Mouse (Mus musculus) myocyte (in vitro differentiated cells): ENCODE results near the gene Ube2m. TPM values are rescaled to one million over a fixed set of nuclear protein-coding genes. Genes with fewer than 3 reads are reported as not detected.

Source experiments
- H3K27me3 ChIP-seq: one replicate; pipeline ENCODE4 v1.6.1; 2011; ENCODE audit not compliant: control insufficient read depth, insufficient read depth, insufficient read length
- H3K36me3 ChIP-seq: one replicate; pipeline ENCODE4 v1.6.1; 2011; ENCODE audit not compliant: control insufficient read depth, insufficient read depth
- H3K4me2 ChIP-seq: one replicate; pipeline ENCODE4 v1.6.1; 2011; ENCODE audit warnings: low read depth, control low read depth
- H3K4me3 ChIP-seq: one replicate; pipeline ENCODE4 v1.5.1; 2011; ENCODE audit warnings: mild to moderate bottlenecking, control low read depth, moderate library complexity
- H3K79me2 ChIP-seq: one replicate; pipeline ENCODE4 v1.6.1; 2011; ENCODE audit not compliant: control insufficient read depth, insufficient read depth
- H3ac ChIP-seq: one replicate; pipeline ENCODE4 v1.6.1; 2011; ENCODE audit not compliant: control insufficient read depth, insufficient read length
- CEBPB ChIP-seq: IDR thresholded peaks from 2 replicates; pipeline ENCODE4 v1.6.1; 2011; ENCODE audit warnings: mild to moderate bottlenecking, moderate library complexity; ENCODE audit not compliant: poor library complexity, insufficient read depth, severe bottlenecking
- E2F4 ChIP-seq: IDR thresholded peaks from one replicate; pipeline ENCODE4 v1.6.1; 2011; ENCODE audit warnings: mild to moderate bottlenecking, control low read depth, moderate library complexity; ENCODE audit not compliant: insufficient read depth
- MAX ChIP-seq: IDR thresholded peaks from one replicate; pipeline ENCODE4 v1.6.1; 2011; ENCODE audit warnings: low read depth, mild to moderate bottlenecking, control low read depth
- MYOD1 ChIP-seq, 3 experiments: IDR thresholded peaks; one replicate each; pipeline ENCODE4 v1.6.1; 2011; ENCODE audit warnings: control low read depth in 2 of 3, low read depth in 2 of 3, mild to moderate bottlenecking in 2 of 3, moderate library complexity in 1 of 3; ENCODE audit not compliant: insufficient read length in 2 of 3, control insufficient read depth in 1 of 3
- MYOG ChIP-seq, 3 experiments: IDR thresholded peaks; one replicate each; pipeline ENCODE4 v1.6.1; 2011; ENCODE audit warnings: control low read depth in 2 of 3, low read depth in 2 of 3, mild to moderate bottlenecking in 2 of 3; ENCODE audit not compliant: insufficient read length in 2 of 3, control insufficient read depth in 1 of 3, insufficient read depth in 1 of 3
- POLR2A ChIP-seq: IDR thresholded peaks from one replicate; pipeline ENCODE4 v1.6.1; 2011; ENCODE audit warnings: low read depth, mild to moderate bottlenecking, control low read depth, moderate library complexity; ENCODE audit not compliant: insufficient read length
- POLR2AphosphoS2 ChIP-seq: IDR thresholded peaks from one replicate; pipeline ENCODE4 v1.6.1; 2011; ENCODE audit warnings: low read depth, control low read depth; ENCODE audit not compliant: insufficient read length
- REST ChIP-seq: IDR thresholded peaks from one replicate; pipeline ENCODE4 v1.6.1; 2011; ENCODE audit warnings: mild to moderate bottlenecking, control low read depth, moderate library complexity; ENCODE audit not compliant: insufficient read depth, insufficient read length
- SRF ChIP-seq: IDR thresholded peaks from one replicate; pipeline ENCODE4 v1.6.1; 2011; ENCODE audit warnings: low read depth; ENCODE audit not compliant: control insufficient read depth, insufficient read length
- TCF12 ChIP-seq: IDR thresholded peaks from one replicate; pipeline ENCODE4 v1.6.1; 2011; ENCODE audit warnings: mild to moderate bottlenecking, control low read depth; ENCODE audit not compliant: poor library complexity, insufficient read depth, severe bottlenecking
- TCF3 ChIP-seq: IDR thresholded peaks from one replicate; pipeline ENCODE4 v1.6.1; 2011; ENCODE audit warnings: low read depth, control low read depth; ENCODE audit not compliant: insufficient read length
- USF1 ChIP-seq: IDR thresholded peaks from one replicate; pipeline ENCODE4 v1.6.1; 2011; ENCODE audit warnings: low read depth, mild to moderate bottlenecking, control low read depth, moderate library complexity
- polyA plus RNA-seq: library from polyadenylated mRNA; unstranded; fragments of >200 nt; fragmentation: generic; extraction: Trizol; gene quantifications from one replicate; pipeline ENCODE4 v1.2.1, GENCODE M21; 2012; ENCODE audit warnings: missing spikeins

Ube2m gene
- polyA plus RNA-seq, 1 experiment, result 227 TPM

DNA sequence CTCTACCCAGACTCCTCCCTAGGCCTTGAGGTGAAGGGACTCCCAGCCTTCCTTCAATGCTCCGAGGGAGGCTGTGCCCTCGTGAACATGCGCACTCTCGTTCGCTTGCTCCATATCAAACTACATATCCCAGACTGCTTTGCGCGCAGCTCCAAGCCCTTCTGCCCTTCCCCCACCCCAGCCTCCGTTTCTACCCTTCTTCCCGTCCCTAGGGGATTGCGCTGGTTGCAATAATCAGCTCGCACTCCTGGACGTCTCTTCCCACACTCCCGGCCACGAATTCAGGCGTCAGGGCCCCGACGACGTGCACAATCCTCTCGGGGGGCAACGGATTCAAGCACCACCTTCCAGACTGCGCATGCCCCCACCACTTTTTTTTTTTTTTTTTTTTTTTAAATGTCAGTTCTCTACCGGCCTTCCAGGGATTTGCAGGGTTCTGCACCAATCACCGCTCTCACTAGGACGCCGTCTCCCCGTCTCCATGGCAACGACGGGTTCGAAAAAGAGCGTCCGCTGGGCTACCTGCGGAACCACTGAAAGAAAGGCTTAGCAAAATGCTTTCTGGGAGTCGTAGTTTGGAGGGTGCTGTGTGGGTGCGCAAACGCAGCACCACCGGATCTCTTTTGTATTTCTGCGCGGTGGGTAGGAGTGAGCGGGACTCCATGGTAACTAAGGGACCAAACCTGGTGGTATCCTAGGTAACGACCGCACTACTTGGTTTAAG, 16.4 kb upstream of the Ube2m start, which contains the start of gene Mzf1:
TSS of gene Mzf1 (minus strand) at position 478 of the 724 bp plus-strand sequence.
- Histone ChIP-seq H3K36me3 (no peaks in the 10 kb centered on the region), H3ac (peak within 1 kb of the TSS; percentile 61), H3K27me3 (no peaks in the 10 kb centered on the region), H3K79me2 (no peaks in the 10 kb centered on the region), H3K4me3 (peak within 1 kb of the TSS; percentile 54), H3K4me2 (peak within 1 kb of the TSS; percentile 90)
- no peak for TF ChIP-seq E2F4
- no peak for TF ChIP-seq TCF3
- no peak for TF ChIP-seq MYOD1 (IDR thresholded peaks at IDR 0.05; ENCODE audit: control insufficient read depth in 1 of 3, insufficient read length in 2 of 3, low read depth in 2 of 3)
- TF ChIP-seq TCF12, result no peak
- TF ChIP-seq POLR2A, result peak; percentile 60

- TF ChIP-seq MYOD1 (IDR thresholded peaks at IDR 0.05; ENCODE audit: control insufficient read depth in 1 of 3, insufficient read length in 2 of 3, low read depth in 2 of 3) (no peak), E2F4 (no peak), REST (no peak), POLR2A (no peak), TCF3 (no peak), USF1 (no peak), MAX (no peak)
- peak overlapping the region; percentile 54 for H3K4me3 ChIP-seq
- H3K36me3 ChIP-seq, result no peaks in the 10 kb centered on the region
- H3ac ChIP-seq, result peak overlapping the region; percentile 61
- no peaks in the 10 kb centered on the region for H3K27me3 ChIP-seq
- no peaks in the 10 kb centered on the region for H3K79me2 ChIP-seq
- peak overlapping the region; percentile 90 for H3K4me2 ChIP-seq
Measured at GRCm38 (mm10) chr7:13053961-13054286, 15.8 kb upstream of the Ube2m start.

GRCm38 (mm10) chr7:13053501-13053900, 15.4 kb upstream of the Ube2m start:
- Histone ChIP-seq H3K36me3 (no peaks in the 10 kb centered on the region), H3K4me3 (peak overlapping the region; percentile 54), H3K79me2 (no peaks in the 10 kb centered on the region), H3K4me2 (peak overlapping the region; percentile 90), H3K27me3 (no peaks in the 10 kb centered on the region), H3ac (peak overlapping the region; percentile 61)
- TF ChIP-seq MYOG (IDR thresholded peaks at IDR 0.05; ENCODE audit: control insufficient read depth in 1 of 3, insufficient read depth in 1 of 3, insufficient read length in 2 of 3, low read depth in 2 of 3) (no peak), REST (no peak), TCF12 (no peak), CEBPB (no peak), E2F4 (no peak), USF1 (no peak), MYOD1 (IDR thresholded peaks at IDR 0.05; ENCODE audit: control insufficient read depth in 1 of 3, insufficient read length in 2 of 3, low read depth in 2 of 3) (no peak), SRF (no peak), MAX (no peak), TCF3 (no peak), POLR2AphosphoS2 (no peak), POLR2A (no peak)

DNA sequence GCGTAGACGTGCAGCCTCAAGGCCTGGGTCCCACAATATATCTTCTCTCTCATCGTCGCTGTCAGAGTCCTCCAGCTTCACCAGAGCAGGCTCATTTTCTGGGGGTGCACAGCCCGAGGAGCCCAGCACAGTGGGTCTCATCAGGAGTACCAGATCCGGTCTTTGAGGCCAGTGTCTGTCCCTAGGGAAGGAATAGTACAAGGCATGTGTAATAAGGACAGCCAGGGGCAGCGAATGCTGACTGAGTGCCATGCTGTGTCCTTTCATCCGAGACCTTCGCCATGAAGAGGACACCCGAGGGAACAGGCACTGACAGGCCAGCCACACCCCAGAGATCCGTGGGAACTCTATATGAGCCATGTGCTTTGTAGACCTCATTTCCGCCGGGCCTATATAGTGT, 14.9 kb upstream of the Ube2m start:
- TF ChIP-seq POLR2AphosphoS2, result no peak
- TF ChIP-seq MAX, result no peak
- TF ChIP-seq TCF12, result no peak
- TF ChIP-seq REST, result no peak
- TF ChIP-seq MYOD1 (IDR thresholded peaks at IDR 0.05; ENCODE audit: control insufficient read depth in 1 of 3, insufficient read length in 2 of 3, low read depth in 2 of 3), result no peak
- TF ChIP-seq MYOG (IDR thresholded peaks at IDR 0.05; ENCODE audit: control insufficient read depth in 1 of 3, insufficient read depth in 1 of 3, insufficient read length in 2 of 3, low read depth in 2 of 3), result no peak
- no peak for TF ChIP-seq E2F4
- no peak for TF ChIP-seq POLR2A
- TF ChIP-seq TCF3, result no peak
- TF ChIP-seq SRF, result no peak
- TF ChIP-seq USF1, result no peak
- no peak for TF ChIP-seq CEBPB
- no peak overlapping the region for H3K4me3 ChIP-seq
- H3ac ChIP-seq, result no peak overlapping the region
- no peak overlapping the region for H3K4me2 ChIP-seq
- H3K36me3 ChIP-seq, result no peaks in the 10 kb centered on the region
- no peaks in the 10 kb centered on the region for H3K27me3 ChIP-seq
- no peaks in the 10 kb centered on the region for H3K79me2 ChIP-seq

- no peak overlapping the region for H3K4me3 ChIP-seq
- H3K4me2 ChIP-seq, result no peak overlapping the region
- TF ChIP-seq SRF (no peak), MYOG (IDR thresholded peaks at IDR 0.05; ENCODE audit: control insufficient read depth in 1 of 3, insufficient read depth in 1 of 3, insufficient read length in 2 of 3, low read depth in 2 of 3) (no peak), MYOD1 (IDR thresholded peaks at IDR 0.05; ENCODE audit: control insufficient read depth in 1 of 3, insufficient read length in 2 of 3, low read depth in 2 of 3) (no peak), USF1 (no peak), POLR2AphosphoS2 (no peak), E2F4 (no peak), REST (no peak)
- no peaks in the 10 kb centered on the region for H3K27me3 ChIP-seq
- H3K36me3 ChIP-seq, result no peaks in the 10 kb centered on the region
- H3ac ChIP-seq, result no peak overlapping the region
- no peaks in the 10 kb centered on the region for H3K79me2 ChIP-seq
Measured at GRCm38 (mm10) chr7:13046084-13046483, 8.0 kb upstream of the Ube2m start.
